Mouse (Mus musculus): ENCODE measurements at regions not wholly inside any gene's neighbourhood (a gene's known extent, or its start where the extent isn't known, plus 50 kb on each side); places are given as distances from the start of the nearest gene placed in this dataset.
A peak's percentile ranks its signal among the peaks of the same experiment; 100 is the strongest.

GRCm38 (mm10) chr16:30177769-30178168 is 89.5 kb downstream of the Cpn2 start:
- Histone ChIP-seq H3K4me1 (replicated peaks; ENCODE audit: control insufficient read depth, insufficient read depth) (peaks cover 5% of the 10 kb centered on the region; the same call in 1 of the 2 replicates), H3K27me3 (ENCODE audit: control insufficient read depth, insufficient read depth, low read length) (no peaks in the 10 kb centered on the region), H3K4me2 (replicated peaks; ENCODE audit: low read depth) (no peak overlapping the region), H3K9ac (ENCODE audit: low read length) (no peak overlapping the region), H3K4me3 (ENCODE audit: low read depth, low read length) (no peak overlapping the region), H3K9me3 (ENCODE audit: control insufficient read depth, low read length) (no peaks in the 10 kb centered on the region), H3K36me3 (ENCODE audit: control insufficient read depth, insufficient read depth, low read length) (no peaks in the 10 kb centered on the region), H3K27ac (replicated peaks) (no peak overlapping the region)
- TF ChIP-seq CTCF (IDR thresholded peaks at IDR 0.05; ENCODE audit: low read depth) (no peak), EP300 (optimal IDR thresholded peaks at IDR 0.05) (no peak)
- ATAC-seq (ENCODE audit: low FRiP score, low TSS enrichment) (no peak), DNase-seq (ENCODE audit: low spot score) (no peak)
- WGBS: 87% methylated on average over 7 of the region's 7 CpGs

DNA sequence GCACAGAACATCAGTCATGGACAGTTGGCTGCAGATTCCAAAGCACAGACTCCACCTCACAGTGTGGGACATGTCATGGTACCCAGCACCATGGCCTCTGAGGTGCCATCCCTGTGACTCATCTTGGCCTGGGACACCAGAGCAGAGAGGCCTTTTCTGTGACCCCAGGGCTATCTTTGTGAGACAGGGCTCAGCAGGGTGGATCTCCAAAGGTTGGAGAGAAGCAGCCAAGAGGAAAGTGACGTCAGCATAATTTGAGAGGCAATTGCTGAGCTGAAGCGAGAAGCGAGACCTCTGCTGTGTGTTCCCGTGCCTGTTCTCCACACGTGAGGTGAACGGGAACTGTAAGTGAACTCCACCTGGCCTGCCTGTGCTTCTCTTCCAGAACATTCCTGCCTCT is 88.7 kb downstream of the Cpn2 start:
- WGBS: 50% methylated on average over 6 of the region's 6 CpGs
- Histone ChIP-seq H3K4me3 (ENCODE audit: low read depth, low read length) (no peak overlapping the region), H3K4me1 (replicated peaks; ENCODE audit: control insufficient read depth, insufficient read depth) (peaks cover 3% of the 10 kb centered on the region; the same call in 1 of the 2 replicates), H3K27me3 (ENCODE audit: control insufficient read depth, insufficient read depth, low read length) (no peaks in the 10 kb centered on the region), H3K27ac (replicated peaks) (no peak overlapping the region), H3K9ac (ENCODE audit: low read length) (no peak overlapping the region), H3K4me2 (replicated peaks; ENCODE audit: low read depth) (no peak overlapping the region), H3K36me3 (ENCODE audit: control insufficient read depth, insufficient read depth, low read length) (no peaks in the 10 kb centered on the region), H3K9me3 (ENCODE audit: control insufficient read depth, low read length) (no peaks in the 10 kb centered on the region)
- TF ChIP-seq CTCF (IDR thresholded peaks at IDR 0.05; ENCODE audit: low read depth) (no peak), EP300 (optimal IDR thresholded peaks at IDR 0.05) (no peak)
- DNase-seq (ENCODE audit: low spot score) (no peak), ATAC-seq (ENCODE audit: low FRiP score, low TSS enrichment) (no peak)

DNA sequence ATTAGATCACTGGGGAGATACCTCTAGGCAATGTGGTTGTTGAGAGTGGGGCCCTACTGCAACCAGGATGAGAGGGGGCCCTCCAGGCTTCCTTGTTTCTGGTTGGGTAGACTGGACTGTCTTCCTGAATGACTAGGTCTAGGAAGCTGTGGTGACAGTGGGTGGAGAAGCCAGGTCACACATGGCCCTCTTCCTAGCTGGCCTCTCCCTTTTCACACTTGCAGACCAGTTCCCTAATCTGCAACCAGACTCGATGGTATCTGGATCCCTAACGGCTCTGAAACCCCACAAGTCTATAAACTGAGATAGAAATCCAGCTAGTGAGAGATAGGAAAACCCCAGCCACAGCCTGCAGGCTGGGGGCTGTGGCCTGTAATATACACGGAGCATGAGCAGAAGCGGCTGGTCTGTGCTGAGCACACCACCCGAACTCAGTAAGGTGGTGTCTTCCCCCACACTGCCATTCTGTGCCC is 87.8 kb downstream of the Cpn2 start:
- WGBS: 71% methylated on average over 5 of the region's 5 CpGs
- no peaks in the 10 kb centered on the region for H3K36me3 ChIP-seq (ENCODE audit: control insufficient read depth, insufficient read depth, low read length)
- H3K4me2 ChIP-seq (replicated peaks; ENCODE audit: low read depth): no peak overlapping the region
- H3K9me3 ChIP-seq (ENCODE audit: control insufficient read depth, low read length): no peaks in the 10 kb centered on the region
- no peak overlapping the region for H3K27ac ChIP-seq (replicated peaks)
- no peak overlapping the region for H3K4me3 ChIP-seq (ENCODE audit: low read depth, low read length)
- H3K9ac ChIP-seq (ENCODE audit: low read length): no peak overlapping the region
- ATAC-seq (ENCODE audit: low FRiP score, low TSS enrichment) (no peak), DNase-seq (ENCODE audit: low spot score) (no peak)
- TF ChIP-seq CTCF (IDR thresholded peaks at IDR 0.05; ENCODE audit: low read depth) (no peak), EP300 (optimal IDR thresholded peaks at IDR 0.05) (no peak)
- peaks cover 3% of the 10 kb centered on the region; the same call in 1 of the 2 replicates for H3K4me1 ChIP-seq (replicated peaks; ENCODE audit: control insufficient read depth, insufficient read depth)
- no peaks in the 10 kb centered on the region for H3K27me3 ChIP-seq (ENCODE audit: control insufficient read depth, insufficient read depth, low read length)

- WGBS: 86% methylated on average over 8 of the region's 8 CpGs
- H3K9ac ChIP-seq (ENCODE audit: low read length): no peak overlapping the region
- H3K9me3 ChIP-seq (ENCODE audit: control insufficient read depth, low read length): no peaks in the 10 kb centered on the region
- peaks cover 3% of the 10 kb centered on the region; the same call in 1 of the 2 replicates for H3K4me1 ChIP-seq (replicated peaks; ENCODE audit: control insufficient read depth, insufficient read depth)
- H3K27ac ChIP-seq (replicated peaks): no peak overlapping the region
- H3K4me2 ChIP-seq (replicated peaks; ENCODE audit: low read depth): no peak overlapping the region
- no peak for ATAC-seq (ENCODE audit: low FRiP score, low TSS enrichment)
- no peak for DNase-seq (ENCODE audit: low spot score)
- H3K36me3 ChIP-seq (ENCODE audit: control insufficient read depth, insufficient read depth, low read length): no peaks in the 10 kb centered on the region
- no peak for TF ChIP-seq CTCF (IDR thresholded peaks at IDR 0.05; ENCODE audit: low read depth)
- no peak for TF ChIP-seq EP300 (optimal IDR thresholded peaks at IDR 0.05)
- no peaks in the 10 kb centered on the region for H3K27me3 ChIP-seq (ENCODE audit: control insufficient read depth, insufficient read depth, low read length)
- H3K4me3 ChIP-seq (ENCODE audit: low read depth, low read length): no peak overlapping the region
Measured at GRCm38 (mm10) chr16:30181116-30181515, 86.2 kb downstream of the Cpn2 start.

- TF ChIP-seq CTCF (IDR thresholded peaks at IDR 0.05; ENCODE audit: low read depth) (peak; percentile 48), EP300 (optimal IDR thresholded peaks at IDR 0.05) (no peak)
- Histone ChIP-seq H3K4me3 (ENCODE audit: low read depth, low read length) (no peak overlapping the region), H3K9ac (ENCODE audit: low read length) (0 out of 2 replicates have a peak overlapping the region, but pooled peaks have one; percentile 23), H3K27ac (replicated peaks) (peak overlapping the region; percentile 74), H3K27me3 (ENCODE audit: control insufficient read depth, insufficient read depth, low read length) (no peaks in the 10 kb centered on the region), H3K36me3 (ENCODE audit: control insufficient read depth, insufficient read depth, low read length) (no peaks in the 10 kb centered on the region), H3K9me3 (ENCODE audit: control insufficient read depth, low read length) (no peaks in the 10 kb centered on the region), H3K4me1 (replicated peaks; ENCODE audit: control insufficient read depth, insufficient read depth) (peaks cover 10% of the 10 kb centered on the region), H3K4me2 (replicated peaks; ENCODE audit: low read depth) (peak overlapping the region; percentile 37)
- DNase-seq (ENCODE audit: low spot score) (peak; percentile 67), ATAC-seq (ENCODE audit: low FRiP score, low TSS enrichment) (peak; percentile 59)
- 15% methylated on average over 18 of the region's 18 CpGs for WGBS
Measured at GRCm38 (mm10) chr16:30184591-30185265, 82.6 kb downstream of the Cpn2 start.

- DNase-seq (ENCODE audit: low spot score) (no peak), ATAC-seq (ENCODE audit: low FRiP score, low TSS enrichment) (no peak)
- peak overlapping the region; percentile 74 for H3K27ac ChIP-seq (replicated peaks)
- H3K4me2 ChIP-seq (replicated peaks; ENCODE audit: low read depth): no peak overlapping the region
- TF ChIP-seq CTCF (IDR thresholded peaks at IDR 0.05; ENCODE audit: low read depth) (no peak), EP300 (optimal IDR thresholded peaks at IDR 0.05) (no peak)
- no peaks in the 10 kb centered on the region for H3K27me3 ChIP-seq (ENCODE audit: control insufficient read depth, insufficient read depth, low read length)
- H3K4me1 ChIP-seq (replicated peaks; ENCODE audit: control insufficient read depth, insufficient read depth): peaks cover 10% of the 10 kb centered on the region
- no peak overlapping the region for H3K4me3 ChIP-seq (ENCODE audit: low read depth, low read length)
- no peak overlapping the region for H3K9ac ChIP-seq (ENCODE audit: low read length)
- no peaks in the 10 kb centered on the region for H3K36me3 ChIP-seq (ENCODE audit: control insufficient read depth, insufficient read depth, low read length)
- no peaks in the 10 kb centered on the region for H3K9me3 ChIP-seq (ENCODE audit: control insufficient read depth, low read length)
- 52% methylated on average over 7 of the region's 7 CpGs for WGBS
Measured at GRCm38 (mm10) chr16:30185707-30186106, 81.6 kb downstream of the Cpn2 start.

Data from stomach, postnatal 0 days (tissue).